Mouse (Mus musculus) heart, embryonic 11.5 days (tissue): Measurements from ENCODE around the gene Atxn10. TPM values are rescaled to one million over a fixed set of nuclear protein-coding genes. Genes with fewer than 3 reads are reported as not detected.
A peak's percentile ranks its signal among the peaks of the same experiment; 100 is the strongest.
"Not testable (repeated sequence)": the region's sequence is repeated elsewhere in the genome, so short reads cannot be mapped to it uniquely, and the experiment has no call there.

Experiments
- ATAC-seq: fragments of 200-750 bp; cut with Nextera tagmentation; replicated peaks from 2 replicates; pipeline ENCODE4 v1.8.0; 2017; ENCODE audit warnings: moderate library complexity; ENCODE audit not compliant: insufficient number of reproducible peaks, low FRiP score, low TSS enrichment
- H3K27ac ChIP-seq: fragments of 300-500 bp; sonication (generic); 2 replicates; pipeline ENCODE4 v1.5.1; 2014; ENCODE audit warnings: mild to moderate bottlenecking, low read depth, low read length
- H3K27me3 ChIP-seq: fragments of 300-500 bp; sonication (generic); 2 replicates; pipeline ENCODE4 v1.6.1; 2014; ENCODE audit warnings: mild to moderate bottlenecking, low read length, mixed read lengths; ENCODE audit not compliant: control insufficient read depth, insufficient read depth
- H3K36me3 ChIP-seq: fragments of 300-500 bp; sonication (generic); 2 replicates; pipeline ENCODE4 v1.6.1; 2014; ENCODE audit warnings: mild to moderate bottlenecking, low read length, moderate library complexity, mixed read lengths; ENCODE audit not compliant: control insufficient read depth, insufficient read depth
- H3K4me1 ChIP-seq: fragments of 300-500 bp; sonication (generic); 2 replicates; pipeline ENCODE4 v1.6.1; 2014; ENCODE audit warnings: low read length; ENCODE audit not compliant: control insufficient read depth, insufficient read depth
- H3K4me2 ChIP-seq: fragments of 300-500 bp; sonication (generic); 2 replicates; pipeline ENCODE4 v1.6.1; 2014; ENCODE audit warnings: mild to moderate bottlenecking, moderate library complexity
- H3K4me3 ChIP-seq: fragments of 300-500 bp; sonication (generic); 2 replicates; pipeline ENCODE4 v1.5.1; 2014; ENCODE audit warnings: low read depth, low read length
- H3K9ac ChIP-seq: fragments of 300-500 bp; sonication (generic); 2 replicates; pipeline ENCODE4 v1.6.1; 2014; ENCODE audit warnings: mild to moderate bottlenecking, low read depth, low read length, moderate library complexity
- H3K9me3 ChIP-seq: fragments of 300-500 bp; sonication (generic); replicated peaks from 2 replicates; pipeline ENCODE4 v1.6.1; 2016; ENCODE audit warnings: low read length; ENCODE audit not compliant: control insufficient read depth
- WGBS: fragments of 180-500 bp; shearing (Covaris S2); extraction: QIAGEN DNeasy Blood & Tissue Kit; methylation state at CpG from one replicate; pipeline ENCODE4 v1.1.7; 2014; ENCODE audit not compliant: insufficient replicate concordance; 5-methylcytosine and 5-hydroxymethylcytosine counted together
- polyA plus RNA-seq: library from polyadenylated mRNA; unstranded; fragments of >200 nt; fragmentation: Nextera tagmentation; extraction: Ambion mirVana; gene quantifications from 2 replicates; pipeline ENCODE4 v1.2.1, GENCODE M21; 2014

Gene Atxn10
- polyA plus RNA-seq, 1 experiment from 2014 or later: 257 TPM

DNA sequence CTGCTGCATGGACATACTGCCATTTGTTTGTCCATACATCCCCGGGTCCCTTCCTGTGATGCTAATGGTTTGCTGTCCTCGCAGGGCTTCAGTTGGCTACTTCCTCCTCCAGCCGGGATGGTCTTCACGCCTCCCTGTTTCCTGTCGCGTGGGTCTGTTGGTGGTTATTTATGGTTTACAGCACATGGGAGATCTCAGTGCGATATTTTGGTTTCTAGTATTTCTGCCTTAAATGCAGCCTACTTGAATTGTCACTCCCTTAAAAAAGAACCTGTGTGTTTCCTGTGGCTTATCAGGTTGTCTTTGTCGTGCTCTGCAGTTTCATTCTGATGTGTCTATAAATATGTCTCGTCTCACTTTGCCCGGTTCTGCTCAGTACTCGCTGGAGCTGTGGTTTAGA lies 8.2 kb upstream of the Atxn10 start:
- ATAC-seq: no peak
- no peak overlapping the region for H3K27ac ChIP-seq
- H3K4me1 ChIP-seq: 0 out of 2 replicates have a peak, but pooled peaks cover 3% of the 10 kb centered on the region
- H3K4me2 ChIP-seq: no peak overlapping the region
- 40% methylated on average over 11 of the region's 11 CpGs for WGBS
- no peaks in the 10 kb centered on the region for H3K9me3 ChIP-seq
- H3K27me3 ChIP-seq: no peaks in the 10 kb centered on the region
- H3K9ac ChIP-seq: no peak overlapping the region
- no peak overlapping the region for H3K4me3 ChIP-seq
- no peaks in the 10 kb centered on the region for H3K36me3 ChIP-seq

DNA sequence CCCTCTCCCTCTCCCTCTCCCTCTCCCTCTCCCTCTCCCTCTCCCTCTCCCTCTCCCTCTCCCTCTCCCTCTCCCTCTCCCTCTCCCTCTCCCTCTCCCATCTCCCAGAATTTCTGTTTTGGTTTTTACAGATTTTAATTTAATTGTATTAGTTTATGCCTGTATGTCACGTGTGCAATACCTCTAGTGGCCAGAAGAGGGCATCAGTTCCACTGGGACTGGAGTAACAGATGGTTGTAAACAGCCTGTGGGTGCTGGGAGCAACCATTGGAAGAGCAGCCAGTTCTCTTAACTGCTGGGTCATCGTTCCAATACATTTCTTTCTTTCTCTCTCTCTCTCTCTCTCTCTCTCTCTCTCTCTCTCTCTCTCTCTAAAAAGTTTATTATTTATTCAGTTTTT lies 7.6 kb upstream of the Atxn10 start:
- H3K27me3 ChIP-seq, ATAC-seq, H3K4me3 ChIP-seq, H3K27ac ChIP-seq, H3K4me2 ChIP-seq, H3K9me3 ChIP-seq, H3K36me3 ChIP-seq, H3K4me1 ChIP-seq, H3K9ac ChIP-seq: not testable (repeated sequence)
- 71% methylated on average over 2 of the region's 2 CpGs for WGBS

DNA sequence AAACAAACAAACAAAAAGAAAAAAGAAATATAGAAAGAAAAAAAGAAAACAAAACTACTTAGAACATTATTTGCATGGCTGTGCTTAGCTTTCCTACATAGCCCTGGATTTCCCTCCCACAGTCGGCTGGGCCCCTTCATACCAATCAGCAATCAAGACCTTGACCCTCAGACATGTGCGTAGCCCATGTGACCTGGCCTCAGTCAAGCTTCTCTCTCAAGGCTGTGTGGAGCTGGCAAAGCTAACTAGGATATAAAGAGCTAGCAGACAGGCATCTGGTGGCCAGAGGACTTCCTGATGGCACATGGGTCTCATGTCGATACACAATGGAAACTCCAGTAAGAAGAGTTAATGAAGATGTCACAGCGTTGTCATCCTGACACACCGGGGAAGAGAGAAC lies 6.9 kb upstream of the Atxn10 start:
- Histone ChIP-seq H3K27ac (no peak overlapping the region), H3K9ac (no peak overlapping the region), H3K4me2 (no peak overlapping the region), H3K4me3 (no peak overlapping the region), H3K27me3 (no peaks in the 10 kb centered on the region), H3K4me1 (0 out of 2 replicates have a peak, but pooled peaks cover 3% of the 10 kb centered on the region), H3K9me3 (no peaks in the 10 kb centered on the region), H3K36me3 (no peaks in the 10 kb centered on the region)
- 81% methylated on average over 5 of the region's 5 CpGs for WGBS
- ATAC-seq: no peak

DNA sequence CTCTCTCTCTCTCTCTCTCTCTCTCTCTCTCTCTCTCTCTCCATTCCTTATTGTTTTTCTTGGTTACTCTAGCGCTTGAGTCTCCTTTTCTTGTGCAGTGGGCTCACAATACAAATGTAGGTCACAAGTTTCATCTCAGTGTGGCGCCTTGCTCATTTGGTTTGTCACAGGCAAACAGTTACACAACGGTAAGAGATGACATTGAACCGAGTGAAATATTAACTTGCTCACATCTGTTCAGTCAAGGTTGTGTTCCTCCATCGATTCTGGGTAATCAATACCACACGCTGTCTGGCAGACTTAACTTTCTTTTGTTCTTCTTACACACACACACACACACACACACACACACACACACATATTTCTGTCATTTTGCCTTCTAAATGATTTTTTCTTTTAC lies 6.0 kb upstream of the Atxn10 start:
- H3K9me3 ChIP-seq: no peaks in the 10 kb centered on the region
- H3K36me3 ChIP-seq: no peaks in the 10 kb centered on the region
- no peak overlapping the region for H3K27ac ChIP-seq
- H3K4me2 ChIP-seq: no peak overlapping the region
- no peaks in the 10 kb centered on the region for H3K27me3 ChIP-seq
- H3K9ac ChIP-seq: no peak overlapping the region
- no peak for ATAC-seq
- 91% methylated on average over 6 of the region's 6 CpGs for WGBS
- 0 out of 2 replicates have a peak, but pooled peaks cover 3% of the 10 kb centered on the region for H3K4me1 ChIP-seq
- no peak overlapping the region for H3K4me3 ChIP-seq

DNA sequence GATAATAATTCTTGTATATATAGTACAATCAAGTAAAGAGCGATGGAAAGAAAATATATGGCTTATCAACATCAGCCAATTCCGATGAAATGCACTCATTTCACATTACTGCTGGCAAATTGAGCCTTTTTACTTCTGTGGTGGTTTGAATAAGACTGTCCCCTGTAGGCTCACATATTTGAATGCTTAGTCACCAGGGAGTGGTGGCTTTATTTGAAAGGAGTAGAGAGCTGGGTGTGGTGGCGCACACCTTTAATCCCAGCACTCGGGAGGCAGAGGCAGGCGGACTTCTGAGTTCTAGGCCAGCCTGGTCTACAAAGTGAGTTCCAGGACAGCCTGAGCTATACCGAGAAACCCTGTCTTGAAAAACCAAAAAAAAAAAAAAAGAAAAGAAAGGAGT lies 2.5 kb upstream of the Atxn10 start:
- H3K27ac ChIP-seq, H3K4me1 ChIP-seq, H3K4me3 ChIP-seq, H3K36me3 ChIP-seq, H3K27me3 ChIP-seq, ATAC-seq, H3K9ac ChIP-seq, H3K4me2 ChIP-seq, H3K9me3 ChIP-seq: not testable (repeated sequence)
- WGBS: 83% methylated on average over 6 of the region's 6 CpGs

DNA sequence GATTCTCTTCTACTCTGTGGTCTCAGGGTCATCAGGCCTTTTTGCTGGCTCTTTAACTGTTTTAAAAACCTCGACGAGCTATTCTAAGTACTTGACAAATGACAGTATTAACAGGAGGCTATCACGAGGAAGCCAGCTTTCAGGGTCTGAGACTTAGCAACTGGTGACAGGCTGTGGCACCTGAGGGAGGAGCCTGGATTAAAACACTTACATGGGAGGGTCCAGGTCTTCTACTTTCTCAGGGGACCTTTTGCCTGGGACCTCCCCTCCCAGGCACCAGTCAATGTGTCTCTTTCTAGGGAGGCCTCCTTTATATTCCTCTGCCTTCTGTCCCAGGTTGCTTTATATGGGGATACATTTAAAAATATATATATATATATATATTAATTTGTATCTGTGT lies 1.8 kb upstream of the Atxn10 start:
- ATAC-seq: no peak
- 46% methylated on average over 3 of the region's 3 CpGs for WGBS
- no peaks in the 10 kb centered on the region for H3K27me3 ChIP-seq

DNA sequence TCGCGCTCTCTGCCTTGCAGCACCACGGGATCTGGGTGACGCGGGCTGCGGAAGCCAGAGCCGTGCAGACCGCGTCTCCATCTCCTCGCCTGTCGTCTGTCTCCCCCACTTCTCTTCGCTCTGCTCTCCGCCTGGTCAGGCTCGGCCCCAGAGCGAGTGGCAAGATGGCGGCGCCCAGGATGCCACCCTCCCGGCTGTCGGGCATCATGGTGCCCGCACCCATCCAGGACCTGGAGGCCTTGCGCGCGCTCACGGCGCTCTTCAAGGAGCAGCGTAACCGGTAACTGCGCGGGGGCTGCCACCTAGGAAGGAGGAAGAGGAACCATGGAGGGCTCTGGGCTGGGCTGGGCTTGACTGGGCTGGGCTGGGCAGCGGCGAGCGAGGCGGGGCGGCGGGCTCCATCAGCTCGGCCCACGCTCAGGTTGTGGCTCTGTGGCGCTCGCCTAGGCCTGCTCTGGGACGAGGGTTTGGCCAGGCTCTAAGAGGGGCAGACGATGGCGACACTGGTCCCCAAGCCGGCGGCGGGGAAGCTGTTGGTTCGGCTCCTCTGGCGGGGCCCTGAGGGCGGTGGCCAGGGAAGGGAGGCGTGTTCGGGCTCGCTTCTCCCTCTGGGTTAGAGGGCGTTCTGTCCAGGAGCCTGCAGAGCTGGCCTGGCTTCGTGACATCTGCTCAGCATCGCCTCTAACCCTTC lies 401 bp downstream of the Atxn10 start:
- Histone ChIP-seq H3K4me1 (peaks cover 2% of the 10 kb centered on the region; the same call in 1 of the 2 replicates), H3K4me3 (peak overlapping the region; percentile 90), H3K36me3 (no peaks in the 10 kb centered on the region), H3K9me3 (no peaks in the 10 kb centered on the region), H3K9ac (peak overlapping the region; percentile 90), H3K27me3 (no peaks in the 10 kb centered on the region), H3K4me2 (peak overlapping the region; percentile 79), H3K27ac (peak overlapping the region; percentile 88)
- peak; percentile 84 for ATAC-seq
- WGBS: under 1% methylated on average over 54 of the region's 54 CpGs

More for the DNA sequence above, 1.8 kb upstream of the Atxn10 start:
- Histone ChIP-seq H3K9ac (no peak overlapping the region), H3K4me2 (no peak overlapping the region), H3K9me3 (no peaks in the 10 kb centered on the region), H3K27ac (no peak overlapping the region), H3K36me3 (no peaks in the 10 kb centered on the region), H3K4me1 (peaks cover 1% of the 10 kb centered on the region; the same call in 1 of the 2 replicates), H3K4me3 (no peak overlapping the region)

DNA sequence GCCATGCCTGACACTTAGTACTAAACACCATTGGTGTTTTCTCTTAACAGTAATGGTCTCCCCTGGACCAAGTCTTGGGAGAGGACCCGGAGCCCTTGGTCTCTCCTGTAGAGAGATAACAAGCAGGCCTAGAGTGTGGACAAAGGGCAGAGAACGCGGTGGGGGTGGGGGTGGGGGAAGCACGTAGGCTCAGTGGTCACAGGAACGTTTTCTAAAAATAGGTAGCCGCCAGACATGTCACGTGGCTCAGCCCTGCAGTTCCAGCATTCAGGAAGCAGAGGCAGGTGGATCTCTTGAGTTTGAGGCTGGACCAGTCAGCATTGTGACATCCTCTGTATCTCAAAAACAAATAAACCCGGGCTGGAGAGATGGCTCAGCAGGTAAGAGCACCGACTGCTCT lies 1.2 kb downstream of the Atxn10 start:
- no peaks in the 10 kb centered on the region for H3K9me3 ChIP-seq
- H3K9ac ChIP-seq: peak overlapping the region; percentile 90
- H3K36me3 ChIP-seq: no peaks in the 10 kb centered on the region
- peak overlapping the region; percentile 88; the same call in 1 of the 2 replicates for H3K27ac ChIP-seq
- H3K4me2 ChIP-seq: peak overlapping the region; percentile 79
- 29% methylated on average over 9 of the region's 9 CpGs for WGBS
- H3K27me3 ChIP-seq: no peaks in the 10 kb centered on the region
- H3K4me1 ChIP-seq: peaks cover 2% of the 10 kb centered on the region; the same call in 1 of the 2 replicates
- ATAC-seq: no peak
- peak overlapping the region; percentile 90 for H3K4me3 ChIP-seq

DNA sequence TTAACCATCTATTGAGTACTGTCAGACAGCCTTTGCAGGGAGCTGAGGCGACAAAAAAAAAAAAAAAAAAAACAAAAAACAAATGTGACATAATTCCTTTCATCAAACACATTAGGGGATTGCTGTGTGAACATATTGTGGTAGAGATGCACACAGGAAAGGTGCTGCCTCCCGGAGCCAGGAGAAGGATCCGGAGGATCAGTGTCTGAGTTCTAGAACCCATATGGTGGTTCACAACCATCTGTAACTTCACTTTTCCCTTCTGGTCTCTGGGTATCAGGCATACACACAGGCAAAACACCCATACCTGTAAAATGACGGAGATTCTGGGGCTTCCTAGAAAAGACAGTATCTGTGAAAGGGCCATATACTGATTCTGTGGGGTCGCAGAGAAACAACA lies 1.9 kb downstream of the Atxn10 start:
- H3K4me2 ChIP-seq: no peak overlapping the region
- no peaks in the 10 kb centered on the region for H3K36me3 ChIP-seq
- no peak for ATAC-seq
- peaks cover 2% of the 10 kb centered on the region; the same call in 1 of the 2 replicates for H3K4me1 ChIP-seq
- WGBS: 89% methylated on average over 5 of the region's 5 CpGs
- no peak overlapping the region for H3K9ac ChIP-seq
- no peak overlapping the region for H3K4me3 ChIP-seq
- H3K27me3 ChIP-seq: no peaks in the 10 kb centered on the region
- H3K27ac ChIP-seq: no peak overlapping the region
- H3K9me3 ChIP-seq: no peaks in the 10 kb centered on the region
